Mouse (Mus musculus) E14TG2a.4 (cell line): ENCODE results near the gene Rasal3.

Source experiments
- H3K27me3 ChIP-seq: 2 replicates; pipeline ENCODE4 v1.6.1; 2014; ENCODE audit warnings: low read length, control low read depth; ENCODE audit not compliant: insufficient read depth
- H3K36me3 ChIP-seq: 2 replicates; pipeline ENCODE4 v1.6.1; 2014; ENCODE audit warnings: low read length, control low read depth; ENCODE audit not compliant: insufficient read depth
- H3K4me1 ChIP-seq: replicated peaks from 2 replicates; pipeline ENCODE4 v1.6.1; 2014; ENCODE audit warnings: low read depth, low read length, control low read depth
- H3K4me3 ChIP-seq: replicated peaks from 2 replicates; pipeline ENCODE4 v1.5.1; 2014; ENCODE audit warnings: mild to moderate bottlenecking, low read length
- H3K9me3 ChIP-seq: 2 replicates; pipeline ENCODE4 v1.6.1; 2014; ENCODE audit warnings: low read length, control low read depth
- CTCF ChIP-seq: conservative IDR thresholded peaks from 2 replicates; pipeline ENCODE4 v1.5.1; 2014; ENCODE audit warnings: low read length
- NANOG ChIP-seq: IDR thresholded peaks from 2 replicates; pipeline ENCODE4 v1.6.1; 2014; ENCODE audit warnings: borderline replicate concordance, low read length, mixed read lengths
- POU5F1 ChIP-seq: IDR thresholded peaks from 2 replicates; pipeline ENCODE4 v1.6.1; 2014; ENCODE audit warnings: low read length, borderline replicate concordance

The Rasal3 gene

GRCm38 (mm10) chr17:32364850-32365249 lies 38.5 kb downstream of the Rasal3 start:
- H3K36me3 ChIP-seq, result peaks cover 32% of the 10 kb centered on the region
- TF ChIP-seq POU5F1 (no peak), NANOG (no peak), CTCF (no peak)
- no peaks in the 10 kb centered on the region for H3K27me3 ChIP-seq
- peak overlapping the region; percentile 97 for H3K4me3 ChIP-seq
- peaks cover 60% of the 10 kb centered on the region for H3K4me1 ChIP-seq
- H3K9me3 ChIP-seq, result no peaks in the 10 kb centered on the region

GRCm38 (mm10) chr17:32364331-32364730 lies 39.1 kb downstream of the Rasal3 start:
- H3K9me3 ChIP-seq, result no peaks in the 10 kb centered on the region
- no peaks in the 10 kb centered on the region for H3K27me3 ChIP-seq
- H3K36me3 ChIP-seq, result peaks cover 37% of the 10 kb centered on the region
- TF ChIP-seq POU5F1 (no peak), CTCF (no peak), NANOG (no peak)
- H3K4me1 ChIP-seq, result peaks cover 66% of the 10 kb centered on the region
- H3K4me3 ChIP-seq, result peak overlapping the region; percentile 97

GRCm38 (mm10) chr17:32363821-32364301 lies 39.5 kb downstream of the Rasal3 start:
- Histone ChIP-seq H3K36me3 (peaks cover 42% of the 10 kb centered on the region), H3K27me3 (no peaks in the 10 kb centered on the region), H3K4me3 (peak overlapping the region; percentile 97), H3K4me1 (peaks cover 70% of the 10 kb centered on the region), H3K9me3 (no peaks in the 10 kb centered on the region)
- no peak for TF ChIP-seq CTCF
- TF ChIP-seq NANOG, result no peak
- no peak for TF ChIP-seq POU5F1

- H3K9me3 ChIP-seq, result no peaks in the 10 kb centered on the region
- TF ChIP-seq POU5F1 (no peak), NANOG (no peak), CTCF (no peak)
- peaks cover 54% of the 10 kb centered on the region for H3K36me3 ChIP-seq
- no peaks in the 10 kb centered on the region for H3K27me3 ChIP-seq
- H3K4me1 ChIP-seq, result peaks cover 76% of the 10 kb centered on the region
- peak overlapping the region; percentile 97 for H3K4me3 ChIP-seq
Observed at GRCm38 (mm10) chr17:32362686-32363085, 40.7 kb downstream of the Rasal3 start.

DNA sequence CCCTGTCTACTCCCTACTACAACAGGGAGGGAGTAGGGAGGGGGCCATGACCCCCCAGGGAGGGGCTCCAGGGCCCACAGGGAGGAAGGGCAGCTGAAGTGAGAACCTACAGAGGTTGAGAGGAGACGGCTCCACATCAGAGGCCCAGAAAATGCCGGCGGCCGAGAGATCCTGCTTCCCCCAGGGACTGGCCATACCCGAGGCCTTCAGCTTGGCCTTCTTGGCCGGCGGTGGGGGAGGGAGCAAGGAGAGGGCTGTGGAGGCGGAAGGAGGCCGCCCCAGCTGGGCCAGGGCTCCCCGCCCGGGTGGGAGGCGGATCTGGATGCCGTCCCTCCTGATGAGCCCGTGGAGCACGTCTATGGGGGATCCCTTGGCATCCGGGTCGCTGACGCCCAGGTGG lies 43.5 kb downstream of the Rasal3 start:
- Histone ChIP-seq H3K9me3 (no peaks in the 10 kb centered on the region), H3K27me3 (no peaks in the 10 kb centered on the region), H3K4me1 (peaks cover 86% of the 10 kb centered on the region), H3K4me3 (peak overlapping the region; percentile 46), H3K36me3 (peaks cover 81% of the 10 kb centered on the region)
- TF ChIP-seq NANOG (no peak), POU5F1 (no peak), CTCF (no peak)

GRCm38 (mm10) chr17:32358943-32359340 lies 44.4 kb downstream of the Rasal3 start:
- no peaks in the 10 kb centered on the region for H3K27me3 ChIP-seq
- H3K9me3 ChIP-seq, result no peaks in the 10 kb centered on the region
- TF ChIP-seq POU5F1, result no peak
- no peak; the same call in 1 of the 2 replicates for TF ChIP-seq CTCF
- TF ChIP-seq NANOG, result no peak
- H3K4me3 ChIP-seq, result no peak overlapping the region
- peaks cover 91% of the 10 kb centered on the region for H3K4me1 ChIP-seq
- peaks cover 91% of the 10 kb centered on the region for H3K36me3 ChIP-seq

GRCm38 (mm10) chr17:32358192-32358942 lies 45.0 kb downstream of the Rasal3 start:
- Histone ChIP-seq H3K4me3 (no peak overlapping the region), H3K4me1 (peaks cover 93% of the 10 kb centered on the region), H3K27me3 (no peaks in the 10 kb centered on the region), H3K9me3 (no peaks in the 10 kb centered on the region), H3K36me3 (peaks cover 97% of the 10 kb centered on the region)
- TF ChIP-seq NANOG (no peak), POU5F1 (no peak), CTCF (no peak)

DNA sequence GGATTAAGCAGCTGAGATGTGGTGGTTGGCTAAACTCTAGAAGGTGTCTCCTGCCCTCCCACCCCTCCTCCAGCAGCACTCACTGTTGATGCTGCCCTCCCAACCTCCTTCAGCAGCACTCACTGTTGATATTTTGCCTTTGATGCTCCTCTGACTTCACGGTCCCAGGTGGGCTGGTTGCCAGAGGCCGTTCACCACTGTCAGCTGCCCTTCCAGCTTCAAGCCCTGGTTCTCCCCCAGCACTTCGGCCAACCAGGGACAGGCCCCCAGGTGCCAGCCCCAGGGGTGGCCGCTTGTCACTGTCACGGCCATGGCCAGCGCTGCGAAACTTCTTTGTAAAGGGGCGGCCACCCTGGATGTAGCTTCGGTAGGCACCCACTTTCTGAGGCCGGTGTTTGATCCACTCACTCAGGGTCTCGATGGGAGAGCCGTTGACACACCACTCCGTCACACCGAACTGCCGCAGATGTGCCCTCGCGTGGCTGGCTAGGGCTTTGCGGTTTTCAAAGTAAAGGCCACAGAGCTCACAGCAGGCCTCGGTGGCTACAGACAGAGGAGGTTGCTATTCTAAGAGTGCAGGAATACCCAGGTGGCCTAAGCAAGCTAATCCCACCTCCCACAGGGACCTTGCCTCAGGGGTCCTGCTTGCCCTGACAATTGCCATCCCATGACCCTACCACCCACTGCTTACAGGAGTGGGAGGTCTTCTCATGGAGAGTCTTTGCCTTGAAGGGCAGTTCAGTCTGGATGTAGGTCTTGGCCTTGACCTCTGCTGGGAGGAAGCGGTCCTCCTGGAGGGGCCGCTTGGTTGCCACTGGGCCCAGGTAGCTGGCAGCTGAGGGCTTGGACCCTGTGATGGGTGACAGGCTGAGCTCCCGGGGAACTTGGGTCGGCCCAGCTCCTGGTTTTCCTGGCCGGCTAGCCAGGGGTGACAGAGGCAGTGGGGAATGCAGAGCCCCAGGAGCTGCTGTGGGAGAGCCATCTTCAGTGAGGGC lies 46.3 kb downstream of the Rasal3 start:
- Histone ChIP-seq H3K4me3 (peak overlapping the region; percentile 41), H3K36me3 (peaks cover 89% of the 10 kb centered on the region), H3K4me1 (peaks cover 96% of the 10 kb centered on the region), H3K27me3 (no peaks in the 10 kb centered on the region), H3K9me3 (no peaks in the 10 kb centered on the region)
- TF ChIP-seq POU5F1, result no peak
- TF ChIP-seq NANOG, result no peak
- no peak for TF ChIP-seq CTCF

- H3K4me1 ChIP-seq, result peaks cover 96% of the 10 kb centered on the region
- TF ChIP-seq POU5F1 (no peak), NANOG (no peak), CTCF (no peak)
- H3K9me3 ChIP-seq, result no peaks in the 10 kb centered on the region
- H3K36me3 ChIP-seq, result peaks cover 81% of the 10 kb centered on the region
- no peak overlapping the region for H3K4me3 ChIP-seq
- no peaks in the 10 kb centered on the region for H3K27me3 ChIP-seq
Observed at GRCm38 (mm10) chr17:32356281-32356680, 47.1 kb downstream of the Rasal3 start.
